Mouse (Mus musculus): ENCODE measurements around the gene Ryr1.

The Ryr1 gene

DNA sequence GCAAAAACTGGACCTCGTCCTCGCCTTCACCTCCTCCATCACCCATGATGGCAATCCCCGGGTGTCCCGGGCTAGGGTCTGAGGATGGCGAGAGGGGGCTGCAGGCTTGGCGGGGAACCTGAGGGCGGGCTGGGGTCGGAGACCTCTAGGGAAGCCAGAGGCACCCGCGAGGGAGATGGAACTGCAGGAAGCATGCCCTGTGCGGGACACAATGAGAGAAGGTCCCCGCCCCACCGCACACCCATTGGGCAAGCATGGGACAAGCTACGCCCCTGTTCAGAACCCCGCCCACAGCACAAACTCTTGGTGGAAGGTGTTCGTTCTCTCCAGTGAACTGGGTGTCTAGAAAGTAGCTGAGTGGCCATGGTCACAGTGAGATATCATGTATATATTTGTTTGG, at the start of gene Ryr1:
Ryr1 (minus strand) TSS at position 210 of the 400 bp plus-strand sequence.
- DNase-seq (ENCODE audit: low spot score in 2 of 2), result peak; percentile 54 to 78

DNA sequence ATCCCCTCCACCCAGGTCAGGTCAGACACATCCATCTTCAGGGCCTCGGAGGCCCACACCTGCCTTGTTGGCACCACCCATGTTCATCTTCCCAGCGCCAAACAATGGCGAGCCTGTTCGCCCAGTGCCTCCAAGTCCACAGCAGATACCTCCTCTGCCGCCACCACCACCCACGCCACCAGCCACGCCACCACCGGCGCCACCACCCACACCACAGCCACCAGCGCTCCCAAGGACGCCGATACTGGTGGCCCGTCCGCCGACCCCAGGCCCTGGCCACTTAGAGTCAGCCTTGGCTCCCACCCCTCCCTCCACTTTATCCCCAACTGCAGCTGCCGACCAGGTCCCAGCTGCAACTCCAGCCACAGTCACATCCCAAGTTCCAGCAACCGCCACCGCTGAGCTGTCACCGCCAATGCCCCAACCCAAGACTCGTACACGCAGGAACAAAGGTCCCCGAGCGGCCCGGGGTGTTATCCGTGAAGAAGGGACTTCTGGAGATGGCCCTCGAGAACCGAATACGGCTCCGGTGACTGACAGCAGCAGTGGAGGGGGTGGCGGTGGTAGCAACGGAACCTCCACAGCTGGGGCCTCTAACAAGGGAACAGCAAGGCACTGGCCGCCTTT, 47.5 kb upstream of the Ryr1 start:
- DNase-seq (ENCODE audit: low spot score in 2 of 2), result no peak

DNA sequence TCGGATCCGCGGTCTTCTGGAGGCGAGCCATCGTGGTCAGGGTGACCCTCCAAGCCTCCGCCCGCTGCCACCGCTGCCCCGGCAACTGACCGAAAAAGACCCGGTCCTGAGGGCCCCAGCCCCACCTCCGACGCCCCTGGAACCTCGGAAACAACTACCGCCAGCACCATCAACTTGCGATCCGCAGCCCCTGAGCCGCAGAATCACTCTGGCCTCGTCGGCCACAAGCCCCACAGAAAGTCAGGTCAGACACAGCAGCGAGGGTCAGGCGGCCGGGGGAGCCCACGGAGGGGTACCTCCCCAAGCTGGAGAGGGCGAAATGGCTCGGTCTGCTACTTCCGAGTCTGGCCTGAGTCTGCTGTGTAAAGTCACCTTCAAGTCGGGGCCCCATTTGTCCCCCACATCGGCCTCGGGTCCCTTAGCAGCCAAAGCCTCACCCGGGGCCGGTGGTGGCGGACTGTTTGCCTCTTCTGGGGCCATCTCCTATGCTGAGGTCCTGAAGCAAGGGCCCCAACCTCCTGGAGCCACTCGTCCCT, 46.7 kb upstream of the Ryr1 start:
- no peak for DNase-seq (ENCODE audit: low spot score in 2 of 2)

DNA sequence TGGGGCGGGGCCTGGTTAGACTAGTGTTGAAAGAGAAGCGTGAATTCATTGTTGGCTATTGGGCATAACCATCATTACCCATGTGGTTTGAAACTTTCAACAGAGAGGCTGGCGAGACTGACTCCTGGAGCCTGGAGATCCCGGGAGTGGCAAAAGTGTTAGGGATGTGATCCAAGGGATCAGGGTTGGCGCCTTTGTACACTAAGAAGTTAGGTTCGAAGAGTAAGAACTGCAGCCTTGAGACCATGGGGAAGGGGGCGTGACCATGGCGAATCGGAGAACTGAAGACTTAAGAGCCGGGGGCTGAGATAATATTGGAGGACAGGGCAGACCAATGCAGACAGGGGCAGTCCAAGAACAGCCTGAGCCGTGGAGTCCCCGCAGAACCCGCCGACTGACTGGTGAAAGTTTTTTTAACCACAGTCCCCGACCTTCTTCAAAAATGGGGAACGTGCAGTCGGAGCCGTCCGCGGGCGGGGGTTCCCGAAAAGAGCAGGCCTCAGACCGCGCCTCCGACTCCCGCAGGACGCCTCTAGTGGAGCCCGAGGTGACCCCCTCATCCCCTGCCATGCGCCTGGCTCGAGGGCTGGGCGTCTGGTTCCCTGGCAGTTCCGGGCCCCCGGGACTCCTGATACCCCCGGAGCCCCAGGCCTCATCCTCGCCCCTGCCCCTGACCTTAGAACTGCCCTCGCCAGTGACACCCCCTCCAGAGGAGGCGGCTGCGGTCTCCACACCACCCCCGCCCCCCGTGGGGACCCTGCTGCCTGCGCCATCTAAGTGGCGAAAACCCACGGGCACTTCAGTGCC, 46.0 kb upstream of the Ryr1 start:
- peak in 1 of 2 experiments; percentile 77 for DNase-seq (ENCODE audit: low spot score in 2 of 2)

DNA sequence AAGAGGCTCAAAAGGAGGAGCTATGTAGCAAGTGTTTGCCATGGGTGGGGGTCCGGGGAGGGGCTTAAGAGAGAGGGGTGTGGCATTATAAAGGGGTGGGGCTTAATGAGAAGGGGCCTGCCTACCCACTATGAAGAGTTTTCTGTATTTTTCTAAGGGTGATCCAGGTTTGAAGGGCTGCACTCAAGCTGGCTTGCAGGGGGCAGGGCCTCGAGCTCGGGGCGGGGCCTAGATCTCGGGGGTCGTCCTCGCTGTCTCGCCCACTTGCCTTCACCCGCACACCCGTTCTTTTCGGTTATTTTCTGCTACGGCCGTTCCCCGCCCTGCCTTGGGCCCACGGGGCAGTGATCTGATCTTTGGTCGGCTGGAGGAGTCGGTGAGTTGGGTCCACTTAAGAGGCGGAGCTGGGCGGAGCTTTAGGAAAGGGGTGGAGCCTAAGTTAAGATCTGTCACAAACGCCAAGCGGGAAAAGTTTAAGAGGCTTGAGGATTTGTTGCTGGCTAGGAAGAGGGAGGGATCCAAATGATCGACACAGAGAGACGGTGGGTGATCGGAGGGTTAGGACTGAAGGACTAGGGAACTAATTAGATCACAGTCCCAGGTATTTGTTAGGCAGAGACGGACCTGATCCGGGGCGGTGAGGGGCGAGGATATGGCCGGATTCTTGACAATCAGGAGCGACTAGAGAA, 45.2 kb upstream of the Ryr1 start, which contains the start of the genes Ggn and Spred3:
Ggn (plus strand) TSS at position 145 of the 689 bp plus-strand sequence.
Spred3 (minus strand) TSS at position 346 of the 689 bp plus-strand sequence.
- DNase-seq (ENCODE audit: low spot score in 2 of 2), result peak in 1 of 2 experiments; percentile 51

DNA sequence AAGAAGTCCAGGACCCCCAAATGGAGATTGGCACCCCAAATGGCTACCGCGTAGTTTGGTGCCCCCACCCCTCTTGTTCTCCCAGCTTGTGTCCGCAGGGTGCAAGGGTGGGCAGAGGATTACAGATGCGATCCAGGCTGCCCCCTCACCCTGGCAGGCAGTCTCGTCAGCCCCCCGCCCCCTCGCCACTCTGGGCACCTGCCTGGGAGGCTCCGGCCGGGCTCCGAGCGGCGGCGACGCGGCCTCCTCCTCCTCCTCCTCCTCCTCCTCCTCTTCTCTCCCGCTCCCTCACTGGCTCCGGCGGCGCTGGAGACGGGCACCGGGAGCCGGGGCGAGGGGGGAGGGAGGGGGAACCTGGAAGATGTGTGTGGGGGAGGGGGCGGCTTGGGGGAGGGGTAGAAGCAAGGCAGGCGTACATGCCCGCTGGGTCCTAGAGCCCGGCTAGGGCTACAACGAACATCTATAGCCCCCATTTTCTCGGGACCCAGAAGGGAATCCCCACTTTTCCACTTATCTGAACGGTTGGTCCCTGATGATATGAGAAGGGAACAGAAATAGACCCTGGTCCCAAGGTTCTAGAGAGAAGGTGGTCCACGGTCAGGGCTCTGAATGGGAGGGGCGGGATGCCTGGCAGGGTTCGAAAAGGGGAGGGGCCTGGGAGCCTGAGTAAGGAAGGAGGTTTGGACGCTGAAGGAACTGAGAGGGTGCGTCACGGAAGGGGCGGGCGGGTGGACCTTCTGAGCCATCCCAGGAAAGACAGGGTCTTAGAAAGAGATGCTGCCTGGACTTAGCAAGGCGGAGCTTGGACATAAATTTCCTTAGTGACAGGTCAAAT, 44.5 kb upstream of the Ryr1 start:
- no peak for DNase-seq (ENCODE audit: low spot score in 2 of 2)

DNA sequence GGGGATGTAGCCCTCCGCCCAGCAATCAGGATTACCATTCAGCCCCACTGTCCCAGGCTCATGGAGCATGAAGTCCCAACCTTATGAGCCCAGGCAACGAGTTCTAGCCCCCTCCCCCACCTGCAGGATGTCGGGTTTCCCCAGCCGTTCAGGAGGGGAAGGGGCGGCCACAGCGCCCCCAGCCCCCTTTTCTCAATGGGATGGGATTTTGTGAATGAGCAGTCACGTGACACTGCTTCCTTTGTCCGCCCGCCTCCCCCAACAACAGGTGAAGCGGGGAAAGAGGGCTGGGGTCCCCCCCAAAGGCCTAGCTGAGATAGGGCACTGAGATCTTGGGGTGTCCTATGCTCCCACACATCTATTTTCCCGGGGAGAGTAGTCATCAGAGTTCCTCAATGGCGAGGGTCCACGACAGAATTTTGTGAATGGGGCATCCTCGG, 43.8 kb upstream of the Ryr1 start:
- DNase-seq (ENCODE audit: low spot score in 2 of 2), result no peak

DNA sequence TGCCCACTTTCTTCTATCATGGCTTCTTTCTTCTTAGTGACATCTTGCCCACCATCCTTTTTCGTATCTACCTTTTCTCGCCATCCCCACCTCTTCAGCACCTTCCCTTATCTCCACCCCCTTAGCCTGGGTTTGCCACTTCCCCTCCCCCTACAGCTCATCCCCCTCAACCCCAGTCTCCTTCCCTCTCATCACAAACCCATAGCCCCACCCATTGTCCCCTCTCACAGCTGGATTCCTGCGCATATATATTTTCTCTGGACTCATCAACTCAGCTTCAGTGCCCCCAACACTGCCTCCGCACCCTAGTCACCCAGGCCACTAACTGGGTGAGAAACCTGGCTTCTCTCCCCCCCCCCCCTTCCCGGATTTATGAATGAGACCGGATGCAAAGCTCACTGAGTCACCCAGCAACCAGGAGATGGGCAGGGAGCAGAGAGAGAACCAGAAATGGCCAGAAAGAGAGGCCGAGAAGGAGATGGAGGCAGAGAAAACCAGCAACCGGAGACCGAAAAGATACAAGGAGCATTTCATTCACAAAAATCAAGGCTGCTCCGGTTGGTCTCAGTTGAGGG, 43.2 kb upstream of the Ryr1 start:
- no peak for DNase-seq (ENCODE audit: low spot score in 2 of 2)

DNA sequence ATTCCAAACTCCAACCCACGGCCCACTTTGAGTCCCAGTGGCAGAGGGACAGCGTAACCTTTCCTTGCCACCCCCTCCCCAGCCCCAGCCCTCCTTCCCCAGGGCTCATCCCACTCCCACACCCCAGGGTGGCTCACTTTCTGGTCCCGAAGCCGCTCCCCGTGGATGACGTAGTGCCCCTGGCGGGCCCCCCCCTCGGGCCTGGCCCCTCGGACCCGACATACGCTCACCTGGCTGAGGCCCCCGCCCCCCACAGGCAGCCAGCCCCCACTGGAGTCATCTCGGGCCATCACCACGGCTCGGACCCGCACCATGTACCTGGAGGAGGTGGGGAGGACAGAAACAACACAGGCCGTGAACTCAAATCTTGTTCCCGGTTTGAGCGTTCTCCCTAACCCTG, 42.7 kb upstream of the Ryr1 start:
- no peak for DNase-seq (ENCODE audit: low spot score in 2 of 2)

DNA sequence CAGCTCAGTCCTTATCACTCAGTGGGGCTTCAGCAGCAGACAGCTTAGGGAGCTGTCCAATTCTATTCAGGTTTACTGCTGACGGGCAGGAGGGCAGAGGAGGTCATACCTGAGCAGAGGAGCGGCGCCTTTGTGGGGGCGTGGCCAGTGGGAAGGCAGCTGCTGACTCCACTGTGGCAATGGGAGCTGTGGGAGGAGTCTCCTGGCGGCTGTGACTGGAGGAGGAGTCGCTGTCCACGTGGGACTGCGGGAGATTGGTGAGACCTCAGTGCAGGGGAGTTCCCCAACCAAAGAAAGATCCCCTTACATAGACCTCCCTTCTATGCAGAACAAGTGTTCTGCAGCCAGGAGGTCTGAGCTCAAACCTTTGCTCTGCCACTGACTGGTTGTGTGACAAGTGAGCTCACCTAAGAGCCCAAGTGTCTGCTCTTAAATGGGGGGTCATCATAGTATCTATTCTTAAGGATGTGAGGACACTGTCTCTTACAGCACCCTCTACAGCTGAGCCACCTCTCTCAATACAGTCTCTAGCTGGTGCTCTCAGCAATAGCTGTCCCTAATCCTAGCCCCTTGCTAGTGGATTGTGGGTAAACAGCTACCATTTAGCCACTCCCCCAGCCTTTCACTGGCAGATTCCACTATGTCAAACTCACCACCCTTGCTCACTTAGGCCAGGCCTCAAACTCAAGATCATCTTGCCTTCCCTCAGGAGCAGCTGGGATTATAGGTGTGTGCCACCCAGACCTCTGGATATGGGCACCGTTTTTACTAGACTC, 38.0 kb upstream of the Ryr1 start:
- DNase-seq (ENCODE audit: low spot score in 2 of 2), result no peak

DNA sequence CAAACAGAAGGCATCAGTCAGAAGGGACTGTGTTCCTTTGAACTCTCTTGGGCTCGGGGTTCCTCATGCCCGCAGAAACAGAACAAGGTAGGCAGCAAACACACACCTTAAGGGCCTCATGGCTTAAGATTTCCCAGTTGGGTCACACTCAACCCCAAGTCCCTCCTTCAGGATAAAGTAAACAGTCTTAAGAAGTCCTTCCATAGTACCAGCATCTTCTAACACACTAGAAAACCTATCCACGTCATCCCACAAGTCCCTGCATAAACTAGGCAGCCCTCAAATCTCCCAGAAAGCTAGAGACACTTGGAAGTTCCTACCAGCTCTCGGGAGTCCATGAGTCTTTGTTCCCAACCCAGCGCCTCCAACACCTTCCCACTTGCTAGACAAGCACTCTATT, 37.3 kb upstream of the Ryr1 start:
- no peak for DNase-seq (ENCODE audit: low spot score in 2 of 2)

DNA sequence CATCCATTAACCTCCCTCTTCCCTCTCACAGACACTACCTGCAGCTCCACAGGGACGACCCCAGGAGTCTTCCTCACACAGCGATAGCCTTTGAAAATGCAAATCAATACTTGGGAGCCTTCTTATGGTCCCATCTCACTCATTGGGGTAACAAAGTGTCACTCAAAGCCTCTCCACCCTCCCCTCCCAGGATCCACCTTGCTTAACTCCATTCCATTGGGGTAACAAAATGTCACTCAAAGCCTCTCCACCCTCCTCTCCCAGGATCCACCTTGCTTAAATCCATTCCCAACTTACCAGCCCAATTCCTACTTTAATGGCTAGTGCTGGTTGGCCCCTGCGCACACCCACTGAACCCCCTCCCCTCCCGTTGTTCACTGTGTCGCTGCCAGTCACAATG, 33.3 kb upstream of the Ryr1 start:
- no peak for DNase-seq (ENCODE audit: low spot score in 2 of 2)

DNA sequence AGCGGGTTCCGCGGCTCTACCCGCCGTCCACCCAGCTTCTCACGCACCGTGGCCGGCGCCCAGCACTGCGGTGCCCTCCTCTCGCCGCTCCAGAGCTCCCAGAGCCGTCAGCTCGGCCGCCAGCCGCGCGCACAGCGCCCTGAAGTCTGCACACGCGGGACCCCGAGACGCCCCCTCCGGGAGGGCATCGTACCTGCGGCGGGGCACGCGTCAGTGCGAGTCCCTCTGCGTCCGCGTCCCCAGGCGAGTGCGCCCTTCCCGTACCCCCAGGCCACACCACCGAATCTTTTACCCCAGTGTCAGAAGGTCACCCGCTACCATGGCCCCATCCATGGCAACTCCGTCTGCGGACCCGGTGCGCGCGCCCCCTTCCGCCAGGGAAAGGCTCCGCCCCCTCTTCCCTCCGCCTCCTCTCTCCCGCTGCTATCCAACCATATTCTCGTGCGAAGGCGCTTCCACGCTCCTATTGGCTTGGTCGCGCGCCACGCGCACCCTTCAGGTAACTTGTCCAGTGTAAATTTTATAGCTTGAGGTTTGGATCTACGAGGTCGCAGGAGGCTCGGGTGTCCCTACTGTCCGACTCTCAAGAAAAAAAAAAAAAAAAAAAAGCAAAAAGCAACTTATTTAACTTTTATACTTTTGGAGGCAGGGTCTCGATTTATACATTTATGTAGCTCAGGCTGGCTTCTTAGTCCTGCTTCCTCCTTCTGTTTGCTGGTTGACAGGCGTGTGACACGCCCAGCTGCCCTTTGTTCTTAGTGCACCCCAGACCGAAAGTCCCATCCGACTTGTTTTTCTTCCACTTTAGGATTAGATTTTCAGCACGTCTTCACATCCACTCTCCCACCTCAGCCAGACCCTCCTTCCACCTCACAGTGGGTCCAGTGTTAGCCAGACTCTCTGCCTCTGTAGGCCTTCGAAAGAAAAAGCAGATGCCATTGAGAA, 31.1 kb upstream of the Ryr1 start, which contains the start of gene Fam98c:
Fam98c (minus strand) TSS at position 397 of the 945 bp plus-strand sequence.
- DNase-seq (ENCODE audit: low spot score in 2 of 2), result peak; percentile 71 to 87

DNA sequence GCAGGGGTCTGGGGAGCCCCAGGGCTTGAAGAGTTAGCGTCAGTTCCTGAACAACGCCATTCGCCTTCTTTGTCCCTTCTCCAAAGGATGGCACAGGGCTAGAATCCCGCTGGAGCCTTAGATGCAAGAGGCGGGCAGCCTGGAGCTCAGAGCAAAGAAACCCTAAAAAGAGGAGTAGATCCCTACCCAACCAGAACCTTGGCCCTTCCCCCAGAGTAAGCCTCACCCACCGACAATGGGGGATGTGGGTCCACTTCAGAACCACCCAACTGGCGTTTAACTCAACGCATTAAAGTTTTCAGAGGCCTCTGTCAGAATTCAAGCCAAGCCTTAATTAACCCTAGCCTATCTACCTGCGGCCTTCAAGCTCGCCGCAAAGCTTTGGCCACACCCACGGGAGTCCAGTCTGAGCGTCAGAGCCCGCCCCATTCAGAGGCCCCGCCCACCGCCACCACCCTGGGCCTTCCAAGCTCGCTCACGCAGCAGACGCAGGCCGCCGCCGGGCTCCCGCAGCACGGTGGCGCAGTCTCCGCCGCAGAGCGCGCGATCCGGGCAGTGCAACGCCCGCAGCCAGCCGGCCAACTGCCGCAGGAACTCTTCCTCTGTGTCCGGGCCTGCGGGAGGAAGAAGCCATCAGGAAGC, 30.3 kb upstream of the Ryr1 start:
- DNase-seq (ENCODE audit: low spot score in 2 of 2), result peak; percentile 85 to 93

DNA sequence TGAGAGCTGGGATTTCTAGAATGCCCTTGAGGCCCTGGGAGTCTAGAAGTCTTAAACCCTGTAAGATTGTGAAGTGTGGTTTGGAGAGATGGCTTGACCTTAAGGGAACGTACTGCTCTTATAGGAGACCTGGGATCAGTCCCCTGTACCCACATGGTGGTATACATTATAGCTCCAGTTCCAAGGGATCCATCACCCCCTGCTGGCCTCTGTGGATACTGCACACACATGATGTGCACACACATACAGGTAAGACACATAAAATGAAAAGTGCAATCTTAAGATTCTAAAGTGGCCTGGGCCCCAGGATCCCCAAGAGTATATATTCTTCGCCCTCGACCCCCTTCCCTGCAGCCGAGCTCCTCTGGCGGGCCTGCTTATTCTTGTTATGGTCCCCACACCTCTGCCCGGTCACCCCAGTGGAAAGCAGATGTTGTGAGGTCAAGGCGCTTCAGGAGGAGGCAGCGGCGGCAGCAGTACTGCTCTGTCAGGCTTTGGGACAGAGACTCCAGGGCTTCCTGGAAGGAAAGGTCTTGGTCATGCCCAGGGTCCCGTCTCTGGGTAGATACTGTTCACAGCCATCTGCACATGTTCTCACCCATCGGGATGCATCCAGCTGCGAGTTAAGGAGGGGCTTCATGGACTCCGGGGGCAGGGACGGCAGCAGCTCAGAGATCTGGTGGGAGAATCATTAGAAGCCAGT, 29.2 kb upstream of the Ryr1 start:
- no peak for DNase-seq (ENCODE audit: low spot score in 2 of 2)

DNA sequence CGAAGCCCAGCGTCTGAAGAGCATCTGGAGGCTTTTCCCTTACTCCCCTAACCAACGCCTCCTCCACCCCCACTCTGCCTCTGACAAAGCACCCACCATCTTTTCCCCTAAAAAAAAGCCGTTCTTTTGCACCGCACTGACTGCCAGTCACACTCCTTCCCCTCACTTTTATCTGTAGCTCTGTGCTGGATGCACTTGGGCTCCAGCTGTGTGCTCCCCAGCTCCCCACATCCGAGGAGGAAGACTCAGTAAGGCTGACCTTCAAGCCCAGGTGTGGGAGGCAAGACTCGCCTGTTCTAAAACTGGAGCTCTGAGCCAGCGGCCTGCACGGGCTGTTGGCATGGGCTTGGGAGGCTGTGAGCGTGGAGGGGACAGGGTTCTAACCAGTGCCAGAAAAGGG, 26.5 kb upstream of the Ryr1 start:
- DNase-seq (ENCODE audit: low spot score in 2 of 2), result no peak

DNA sequence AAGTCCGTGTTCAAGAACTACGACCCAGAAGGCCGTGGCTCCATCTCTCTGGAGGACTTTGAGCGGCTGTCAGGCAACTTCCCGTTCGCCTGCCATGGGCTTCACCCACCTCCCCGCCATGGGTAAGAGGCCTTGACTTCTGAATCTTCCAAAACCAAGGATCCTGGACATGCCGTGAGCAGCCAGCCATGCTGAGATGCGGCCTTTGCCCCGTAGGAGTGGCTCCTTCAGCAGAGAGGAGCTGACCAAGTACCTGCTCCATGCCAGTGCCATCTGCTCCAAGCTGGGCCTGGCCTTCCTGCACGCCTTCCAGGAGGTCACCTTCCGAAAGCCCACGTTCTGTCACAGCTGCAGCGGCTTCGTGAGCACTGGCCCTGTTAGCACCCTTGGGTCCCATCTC, 23.8 kb upstream of the Ryr1 start:
- DNase-seq (ENCODE audit: low spot score in 2 of 2), result no peak

Data from spleen, postnatal 4 days (tissue).